Mouse (Mus musculus) midbrain, embryonic 14.5 days (tissue): Measurements from ENCODE around the gene Idh3a. TPM values are rescaled to one million over a fixed set of nuclear protein-coding genes. Genes with fewer than 3 reads are reported as not detected.

Experiments used
- ATAC-seq: fragments of 200-750 bp; cut with Nextera tagmentation; 2 replicates; pipeline ENCODE4 v1.8.0; 2017; ENCODE audit warnings: moderate number of reproducible peaks, moderate library complexity; ENCODE audit not compliant: low FRiP score, low TSS enrichment
- DNase-seq: peaks from one replicate; pipeline ENCODE4 v3.0.0-alpha.2; 2015
- H3K27ac ChIP-seq: fragments of 300-500 bp; sonication (generic); replicated peaks from 2 replicates; pipeline ENCODE4 v1.5.1; 2014; ENCODE audit warnings: mild to moderate bottlenecking, low read depth, low read length, moderate library complexity
- H3K27me3 ChIP-seq: fragments of 300-500 bp; sonication (generic); 2 replicates; pipeline ENCODE4 v1.6.1; 2014; ENCODE audit warnings: low read length, control low read depth, mixed read lengths; ENCODE audit not compliant: control insufficient read depth, insufficient read depth
- H3K36me3 ChIP-seq: fragments of 300-500 bp; sonication (generic); 2 replicates; pipeline ENCODE4 v1.6.1; 2014; ENCODE audit warnings: low read length, control low read depth; ENCODE audit not compliant: control insufficient read depth, insufficient read depth
- H3K4me1 ChIP-seq: fragments of 300-500 bp; sonication (generic); 2 replicates; pipeline ENCODE4 v1.6.1; 2014; ENCODE audit warnings: mild to moderate bottlenecking, antibody characterized with exemption, low read length, control low read depth; ENCODE audit not compliant: control insufficient read depth, insufficient read depth
- H3K4me2 ChIP-seq: fragments of 300-500 bp; sonication (generic); 2 replicates; pipeline ENCODE4 v1.6.1; 2014; ENCODE audit warnings: mild to moderate bottlenecking, low read length, moderate library complexity
- H3K4me3 ChIP-seq: fragments of 300-500 bp; sonication (generic); replicated peaks from 2 replicates; pipeline ENCODE4 v1.5.1; 2014; ENCODE audit warnings: low read depth, low read length
- H3K9ac ChIP-seq: fragments of 300-500 bp; sonication (generic); replicated peaks from 2 replicates; pipeline ENCODE4 v1.6.1; 2014; ENCODE audit warnings: mild to moderate bottlenecking, low read length, moderate library complexity
- H3K9me3 ChIP-seq: fragments of 300-500 bp; sonication (generic); 2 replicates; pipeline ENCODE4 v1.6.1; 2016; ENCODE audit warnings: low read length, control low read depth, mixed read lengths; ENCODE audit not compliant: control insufficient read depth
- WGBS: fragments of 180-500 bp; shearing (Covaris S2); extraction: QIAGEN DNeasy Blood & Tissue Kit; methylation state at CpG from one replicate; pipeline ENCODE4 v1.1.7; 2014; 5-methylcytosine and 5-hydroxymethylcytosine counted together
- polyA plus RNA-seq: library from polyadenylated mRNA; unstranded; fragments of >200 nt; fragmentation: Nextera tagmentation; extraction: Ambion mirVana; gene quantifications from 2 replicates; pipeline ENCODE4 v1.2.1, GENCODE M21; 2014

Gene Idh3a
- polyA plus RNA-seq, 1 experiment from 2014 or later: 150 TPM

- no peak for DNase-seq
- Histone ChIP-seq H3K27me3 (no peaks in the 10 kb centered on the region), H3K36me3 (no peaks in the 10 kb centered on the region), H3K9me3 (no peaks in the 10 kb centered on the region), H3K4me3 (no peak overlapping the region), H3K4me1 (no peaks in the 10 kb centered on the region), H3K4me2 (no peak overlapping the region), H3K9ac (no peak overlapping the region), H3K27ac (no peak overlapping the region)
- 89% methylated on average over 2 of the region's 2 CpGs for WGBS
- no peak for ATAC-seq
Measured at GRCm38 (mm10) chr9:54647456-54647855, 61.3 kb downstream of the Idh3a start.

GRCm38 (mm10) chr9:54649360-54649759 lies 63.2 kb downstream of the Idh3a start:
- H3K9ac ChIP-seq: no peak overlapping the region
- 92% methylated on average over 1 of the region's 1 CpGs for WGBS
- ATAC-seq: no peak
- no peak for DNase-seq
- H3K9me3 ChIP-seq: no peaks in the 10 kb centered on the region
- H3K36me3 ChIP-seq: no peaks in the 10 kb centered on the region
- H3K4me1 ChIP-seq: no peaks in the 10 kb centered on the region
- H3K27ac ChIP-seq: no peak overlapping the region
- no peak overlapping the region for H3K4me3 ChIP-seq
- no peaks in the 10 kb centered on the region for H3K27me3 ChIP-seq
- H3K4me2 ChIP-seq: no peak overlapping the region

- H3K27me3 ChIP-seq: no peaks in the 10 kb centered on the region
- no peak overlapping the region for H3K4me2 ChIP-seq
- H3K9ac ChIP-seq: no peak overlapping the region
- no peaks in the 10 kb centered on the region for H3K9me3 ChIP-seq
- 84% methylated on average over 2 of the region's 2 CpGs for WGBS
- DNase-seq: no peak
- no peaks in the 10 kb centered on the region for H3K4me1 ChIP-seq
- no peaks in the 10 kb centered on the region for H3K36me3 ChIP-seq
- no peak overlapping the region for H3K27ac ChIP-seq
- ATAC-seq: no peak
- no peak overlapping the region for H3K4me3 ChIP-seq
Measured at GRCm38 (mm10) chr9:54652778-54653177, 66.6 kb downstream of the Idh3a start.

Other genes with a start within 250 kb of the Idh3a start
- gene Dmxl2, start 84.7 kb upstream of the Idh3a start, polyA plus RNA-seq: 64.9 and 71.1 TPM in 2 replicates
- gene Sh2d7, start 47.4 kb upstream of the Idh3a start, polyA plus RNA-seq: not detected in 2 replicates
- gene Cib2, start 26.1 kb upstream of the Idh3a start, polyA plus RNA-seq: 41.5 and 51.7 TPM in 2 replicates
- 14.7 and 16.8 TPM in 2 replicates for gene Acsbg1, start 75.5 kb downstream of the Idh3a start, polyA plus RNA-seq
- 5.0 TPM in 2 replicates for gene Dnaja4, start 112.5 kb downstream of the Idh3a start, polyA plus RNA-seq
- 111 and 114 TPM in 2 replicates for gene Wdr61, start 148.2 kb downstream of the Idh3a start, polyA plus RNA-seq
- 34.8 and 35.1 TPM in 2 replicates for gene Crabp1, start 178.4 kb downstream of the Idh3a start, polyA plus RNA-seq